Mouse (Mus musculus): ENCODE data around the gene Ntrk2.

The Ntrk2 gene

DNA sequence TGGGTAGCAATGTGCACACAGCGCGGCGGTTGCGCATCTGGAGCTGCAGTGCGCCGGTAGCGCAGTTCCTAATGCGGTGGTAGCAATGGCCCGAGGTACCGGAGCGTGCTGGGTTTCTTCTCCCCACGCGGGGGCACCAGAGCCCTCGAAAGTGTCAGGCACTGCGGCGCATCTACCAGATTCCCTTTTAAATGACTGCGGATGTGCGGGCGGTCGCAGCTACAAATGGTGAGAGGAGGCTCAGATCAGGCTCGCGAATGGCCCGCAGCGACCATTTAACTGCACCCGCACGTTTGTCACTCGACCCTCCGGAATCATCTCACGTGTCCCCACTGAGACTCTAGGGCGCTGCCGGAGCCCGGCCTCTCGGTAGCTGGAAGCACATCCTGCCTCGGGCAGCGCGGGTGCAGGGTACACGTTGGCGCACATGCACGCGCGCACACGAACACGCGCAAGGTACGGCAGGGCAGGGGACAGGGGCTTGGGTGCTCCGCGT, at the start of gene Ntrk2:
Ntrk2 (plus strand) TSS at position 173 of the 496 bp plus-strand sequence.
- peak; percentile 59 for DNase-seq (ENCODE audit: low spot score)

DNA sequence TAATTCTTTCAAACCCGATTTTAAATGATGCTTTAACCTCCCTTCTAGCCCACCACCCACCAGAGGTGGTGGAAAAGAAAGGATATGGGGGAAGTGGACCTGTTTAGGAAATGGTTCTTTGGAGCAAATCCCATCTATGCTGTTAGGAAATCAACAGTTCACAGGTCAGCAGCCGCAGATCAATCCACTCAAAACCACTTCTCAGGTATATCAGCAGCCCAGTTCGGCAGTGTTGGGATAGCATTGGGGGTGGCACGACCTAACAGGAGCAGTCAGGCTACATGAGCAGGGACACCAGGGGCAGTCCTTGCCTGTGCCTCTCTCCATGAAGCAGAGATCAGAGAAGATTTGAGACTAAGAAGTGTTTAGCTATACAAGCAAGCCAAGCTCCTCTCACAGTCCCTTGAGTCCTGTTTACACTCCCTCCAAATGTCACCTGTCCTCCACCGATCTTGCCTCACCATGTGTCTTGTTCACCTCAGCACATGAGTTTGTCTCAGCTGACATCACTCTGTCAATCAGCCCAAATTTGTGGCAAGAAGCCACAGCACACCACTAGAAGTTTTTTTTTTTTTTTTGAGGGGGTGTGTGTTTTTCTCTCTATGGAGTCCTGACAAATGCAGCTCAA, 45.3 kb upstream of the Ntrk2 start:
- DNase-seq (ENCODE audit: low spot score), result no peak

DNA sequence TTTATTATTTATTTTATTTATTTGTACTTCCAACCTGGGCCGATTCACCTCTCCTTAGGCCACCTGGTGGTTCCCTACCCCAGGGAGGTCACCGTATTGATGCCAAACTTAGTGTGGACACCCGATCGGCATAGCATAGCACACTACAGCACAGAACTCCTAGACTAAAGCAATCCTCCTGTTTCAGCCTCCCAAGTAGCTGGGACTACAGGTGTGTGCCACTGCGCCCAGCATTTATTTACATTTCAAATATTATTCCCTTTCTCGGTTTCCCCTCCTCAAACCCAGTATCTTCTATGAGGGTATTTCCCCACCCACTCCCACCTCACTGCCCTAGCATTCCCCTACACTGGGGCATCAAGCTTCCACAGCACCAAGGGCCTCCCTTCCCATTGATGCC, 38.1 kb upstream of the Ntrk2 start:
- DNase-seq (ENCODE audit: low spot score), result no peak

DNA sequence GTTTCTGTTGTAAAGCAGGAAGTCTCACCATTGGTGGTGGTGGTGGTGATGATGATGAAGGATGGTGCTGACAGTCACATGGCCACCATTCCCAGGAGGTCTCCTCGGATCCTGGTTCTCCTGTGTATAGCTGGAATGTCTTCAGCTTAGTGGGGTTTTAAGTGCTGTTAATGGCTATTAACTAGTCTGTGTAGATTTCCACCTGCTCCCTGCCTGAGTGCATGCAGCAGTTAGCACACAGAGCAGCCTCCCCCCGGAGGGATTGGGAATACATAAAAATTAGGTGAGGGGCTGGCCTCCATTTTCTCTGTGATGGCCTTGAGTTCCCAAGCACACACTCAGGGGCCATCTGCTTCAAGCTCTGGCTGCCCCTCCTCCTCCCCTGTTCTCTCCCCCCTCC, 36.9 kb upstream of the Ntrk2 start:
- DNase-seq (ENCODE audit: low spot score), result no peak

DNA sequence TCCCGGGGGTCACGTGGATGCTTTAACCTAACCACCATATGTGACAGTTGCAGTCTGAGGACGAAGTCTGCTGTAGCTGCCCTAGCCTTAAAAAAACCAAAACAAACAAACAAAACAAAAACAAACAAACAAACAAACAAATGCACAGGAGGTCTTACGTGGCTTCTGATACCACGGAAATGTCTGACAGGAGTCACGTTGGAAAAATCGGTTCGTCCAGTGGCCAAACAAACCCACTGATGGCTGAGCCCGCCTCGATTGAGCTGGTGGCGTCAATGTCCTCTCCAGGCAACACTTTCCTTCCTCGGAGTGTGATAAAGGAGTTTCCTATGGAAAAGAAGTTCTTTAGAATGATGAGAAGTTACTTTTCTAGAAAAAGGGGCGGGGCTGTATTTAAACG, 27.1 kb upstream of the Ntrk2 start:
- no peak for DNase-seq (ENCODE audit: low spot score)

DNA sequence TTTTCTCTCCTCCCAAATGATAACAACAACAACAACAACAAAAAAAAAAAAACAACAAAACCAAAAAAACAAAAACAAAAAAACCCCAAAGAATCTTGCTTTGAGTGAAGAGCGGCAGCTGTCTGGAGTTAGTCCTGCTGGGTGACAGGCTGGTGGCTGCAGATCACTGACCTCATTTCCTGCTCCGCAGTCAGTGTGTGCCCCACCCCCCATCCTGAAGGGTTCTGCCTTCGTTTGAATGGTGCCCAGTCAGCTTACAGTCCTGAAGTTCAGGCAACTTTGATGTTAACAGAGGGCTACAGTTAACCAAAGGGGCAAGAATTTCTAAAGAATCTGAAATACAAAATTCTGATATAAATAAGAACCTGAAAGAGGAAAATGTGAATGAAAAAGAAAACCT, 19.9 kb upstream of the Ntrk2 start:
- no peak for DNase-seq (ENCODE audit: low spot score)

DNA sequence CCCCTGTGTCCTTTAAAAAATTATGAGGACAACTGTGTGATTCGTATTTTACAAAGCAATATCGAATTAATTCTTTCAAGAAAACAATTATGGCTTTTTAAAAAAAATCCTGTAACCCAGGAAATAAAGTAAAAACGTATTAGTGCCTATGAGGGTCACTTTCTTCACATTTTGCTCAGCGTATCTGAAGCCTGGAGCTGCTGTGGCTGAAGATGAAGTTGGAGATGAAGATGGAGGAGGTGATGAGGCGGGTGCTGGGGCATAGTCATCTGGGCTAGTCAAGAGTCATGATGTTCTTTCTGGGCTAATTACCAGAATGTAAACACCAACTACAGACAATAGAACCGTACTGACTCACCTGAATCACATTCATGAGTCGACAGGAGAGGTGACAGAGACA, 15.6 kb upstream of the Ntrk2 start:
- DNase-seq (ENCODE audit: low spot score), result no peak

DNA sequence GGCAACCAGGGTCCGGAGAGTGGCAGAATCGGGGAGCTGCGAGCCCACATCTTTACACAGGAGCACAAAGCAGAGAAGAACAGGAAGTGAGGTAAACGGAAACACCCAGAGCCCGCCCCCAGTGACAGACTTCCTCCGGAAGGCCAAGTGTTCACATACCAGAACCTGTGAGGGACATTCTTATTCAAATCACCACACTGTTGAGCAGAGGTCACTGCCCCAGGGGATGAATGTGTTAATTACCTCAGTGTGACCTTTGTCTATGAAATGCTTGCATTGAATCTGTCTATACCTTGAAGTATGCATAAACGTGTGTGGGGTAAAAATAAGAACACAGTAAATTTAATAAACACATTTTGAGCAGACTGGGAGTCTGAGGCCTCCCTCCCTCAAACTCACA, 9.0 kb upstream of the Ntrk2 start:
- DNase-seq (ENCODE audit: low spot score), result no peak

DNA sequence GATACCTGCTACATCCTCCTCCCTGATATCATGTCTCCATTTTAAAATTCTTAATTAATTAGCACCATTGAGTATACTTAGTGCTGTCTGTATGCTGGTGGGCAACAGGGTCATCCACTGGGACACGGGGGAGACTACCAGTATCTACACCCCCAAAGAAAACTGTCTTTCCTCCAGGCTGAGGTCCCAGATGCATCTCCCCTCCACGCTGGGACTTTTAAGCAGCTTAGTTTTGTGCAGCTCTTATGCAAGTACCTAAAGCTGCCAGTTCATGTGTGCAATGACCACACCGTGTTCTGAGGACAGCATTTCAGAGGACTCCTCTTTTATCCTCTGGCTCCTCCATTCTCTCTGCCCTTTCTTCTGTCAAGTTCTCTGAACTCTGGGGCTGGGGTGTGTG, 5.1 kb upstream of the Ntrk2 start:
- no peak for DNase-seq (ENCODE audit: low spot score)

DNA sequence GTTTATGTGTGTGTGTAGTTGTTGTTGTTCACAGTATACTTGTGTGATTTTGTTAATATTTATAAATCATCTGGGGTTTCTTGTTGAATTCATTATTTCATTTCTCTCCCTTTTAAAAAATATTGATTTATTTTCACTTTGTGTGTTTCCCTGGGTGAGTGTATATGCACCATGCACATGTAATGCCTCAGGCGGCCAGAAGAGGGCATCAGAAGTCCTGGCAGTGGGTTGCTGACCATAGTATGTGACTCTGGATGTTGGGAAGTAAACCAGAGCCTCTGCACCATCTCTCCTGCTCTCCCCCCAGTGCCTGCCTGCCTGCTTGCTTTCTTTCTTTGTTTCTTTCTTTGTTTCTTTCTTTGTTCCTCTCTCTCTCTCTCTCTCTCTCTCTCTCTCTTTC, 2.5 kb upstream of the Ntrk2 start:
- no peak for DNase-seq (ENCODE audit: low spot score)

DNA sequence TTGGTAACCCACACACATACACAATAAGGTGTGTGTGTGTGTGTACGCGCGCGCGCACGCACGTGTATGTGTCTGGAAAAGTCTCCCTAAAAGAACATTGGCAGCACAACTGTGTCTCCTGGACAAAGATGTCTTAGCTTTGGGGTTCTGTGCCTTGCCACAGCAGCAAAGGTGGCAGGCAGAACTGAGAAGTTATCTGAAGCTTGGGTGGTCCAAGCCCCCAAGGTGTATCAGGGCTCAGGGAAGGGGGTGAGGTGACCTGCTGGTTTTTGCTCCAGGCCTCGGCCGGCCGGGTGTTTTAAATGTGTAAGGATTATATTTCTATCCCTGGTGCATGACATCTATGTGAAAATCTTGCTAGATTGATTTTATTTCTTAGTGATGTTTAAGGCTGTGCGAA, 536 bp upstream of the Ntrk2 start:
- no peak for DNase-seq (ENCODE audit: low spot score)

DNA sequence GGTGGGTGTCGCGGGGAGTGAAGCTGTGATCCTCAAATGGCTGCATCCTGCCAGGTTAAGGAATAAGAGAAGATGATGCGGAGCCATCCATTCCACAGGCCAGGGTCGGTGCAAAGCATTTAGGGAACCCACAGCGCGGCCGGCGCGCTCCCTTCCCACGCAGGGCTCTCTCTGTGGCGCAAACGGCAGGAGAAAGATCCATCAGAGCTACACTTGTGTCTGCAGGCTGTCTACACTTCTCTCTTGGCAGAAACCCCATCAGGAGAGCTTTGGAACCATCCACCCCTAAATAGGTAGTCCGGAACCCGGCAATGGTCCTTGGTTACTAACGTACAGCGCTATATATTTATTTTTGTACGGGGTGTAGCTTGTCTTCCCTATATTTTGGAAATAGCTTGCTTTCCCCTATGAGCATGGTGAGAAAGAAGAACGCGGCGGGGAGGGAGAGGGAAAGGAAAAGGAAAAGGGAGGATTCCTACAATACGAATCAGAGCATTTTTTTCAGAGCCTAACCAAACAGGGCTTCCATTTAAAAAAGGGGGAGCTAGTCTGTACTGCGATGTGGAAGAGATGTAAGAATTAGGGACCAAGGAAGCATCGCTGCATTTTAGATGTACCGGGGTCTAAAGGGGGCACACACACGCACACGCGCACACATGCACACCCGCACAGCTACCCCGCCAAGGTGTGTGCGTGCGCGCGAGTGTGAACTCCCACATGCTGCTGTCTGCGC, 693 bp downstream of the Ntrk2 start:
- DNase-seq (ENCODE audit: low spot score), result no peak

DNA sequence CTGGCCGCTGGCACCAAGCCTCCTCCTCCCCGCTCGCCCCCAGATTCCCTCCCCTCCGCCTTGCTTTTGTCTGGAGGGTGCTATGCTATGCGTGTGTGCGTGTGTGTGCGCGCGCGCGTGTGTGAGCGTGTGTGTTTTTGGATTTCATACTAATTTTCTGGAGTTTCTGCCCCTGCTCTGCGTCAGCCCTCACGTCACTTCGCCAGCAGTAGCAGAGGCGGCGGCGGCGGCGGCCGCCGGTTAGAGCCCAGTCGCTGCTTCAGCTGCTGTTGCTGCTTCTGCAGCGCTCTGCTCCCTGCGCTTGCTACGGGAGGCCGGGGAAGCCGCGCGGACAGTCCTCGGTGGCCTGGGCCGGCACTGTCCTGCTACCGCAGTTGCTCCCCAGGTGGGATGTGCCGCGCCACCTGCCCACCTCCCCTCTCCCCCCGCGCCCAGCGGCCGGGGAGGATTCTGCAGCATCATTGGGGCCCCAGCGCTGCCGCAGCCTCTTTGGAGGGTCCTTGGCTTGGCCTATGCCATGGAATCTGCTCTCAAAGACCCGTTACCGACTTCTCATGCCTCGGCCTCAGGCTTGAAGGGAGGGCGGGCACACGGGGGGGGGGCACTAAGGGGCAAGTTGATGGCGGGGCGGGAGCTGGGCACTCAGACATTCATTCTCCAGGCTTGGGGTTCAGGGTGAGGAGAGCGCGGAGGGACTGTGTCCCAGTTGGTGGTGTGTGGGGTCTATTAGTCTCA, 1.4 kb downstream of the Ntrk2 start:
- peak; percentile 13 for DNase-seq (ENCODE audit: low spot score)

DNA sequence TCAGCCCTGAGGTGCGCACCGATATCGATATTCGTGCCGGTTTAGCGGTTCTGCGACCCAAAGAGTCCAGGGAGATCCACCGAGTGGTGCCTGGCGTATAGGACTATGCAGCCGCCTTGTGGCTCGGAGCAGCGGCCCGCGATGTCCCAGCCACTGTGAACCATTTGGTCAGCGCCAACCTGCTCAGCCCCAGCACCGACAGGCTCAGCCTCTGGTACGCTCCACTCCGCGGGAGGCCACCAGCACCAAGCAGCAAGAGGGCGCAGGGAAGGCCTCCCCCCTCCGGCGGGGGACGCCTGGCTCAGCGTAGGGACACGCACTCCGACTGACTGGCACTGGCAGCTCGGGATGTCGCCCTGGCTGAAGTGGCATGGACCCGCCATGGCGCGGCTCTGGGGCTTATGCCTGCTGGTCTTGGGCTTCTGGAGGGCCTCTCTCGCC, 2.0 kb downstream of the Ntrk2 start:
- no peak for DNase-seq (ENCODE audit: low spot score)

DNA sequence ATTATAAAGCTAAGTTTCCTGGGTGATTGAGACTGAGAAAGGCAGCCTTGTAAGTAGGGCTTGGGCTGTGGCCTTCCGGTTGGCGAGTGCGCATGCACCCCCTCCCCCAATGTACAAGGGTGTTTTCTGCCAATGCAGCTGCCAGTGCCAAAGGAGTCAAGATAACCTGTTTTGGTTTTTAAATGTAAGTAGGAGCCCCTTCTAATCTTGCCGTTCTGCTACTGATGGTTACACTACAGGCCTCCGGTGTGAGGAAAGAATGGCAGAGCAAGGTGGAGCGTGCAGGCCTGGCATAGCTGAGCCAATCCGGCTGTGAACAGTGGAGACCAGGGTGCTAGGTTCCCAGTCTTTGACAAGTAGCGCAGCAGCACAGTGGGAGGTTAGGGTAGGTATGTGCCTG, 3.6 kb downstream of the Ntrk2 start:
- no peak for DNase-seq (ENCODE audit: low spot score)

DNA sequence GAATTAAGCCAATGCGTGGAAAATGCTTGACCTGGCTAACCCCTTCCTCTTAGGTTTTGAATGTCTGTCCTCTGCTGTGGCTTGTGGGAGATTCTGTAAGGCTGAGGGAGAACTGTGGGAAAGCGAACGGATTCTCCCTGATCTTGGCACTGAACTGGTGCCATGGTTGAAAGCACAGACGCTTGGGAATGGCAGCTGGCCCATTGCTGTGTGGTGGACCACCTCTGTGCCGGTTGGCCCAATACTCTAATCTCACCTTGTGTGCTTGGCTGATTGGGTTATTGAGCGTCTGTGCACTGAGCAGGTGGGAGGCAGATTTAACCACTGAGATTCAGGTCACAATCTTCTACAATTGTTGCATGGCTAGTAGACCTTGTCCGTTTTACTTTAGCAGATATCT, 18.4 kb downstream of the Ntrk2 start:
- DNase-seq (ENCODE audit: low spot score), result no peak

DNA sequence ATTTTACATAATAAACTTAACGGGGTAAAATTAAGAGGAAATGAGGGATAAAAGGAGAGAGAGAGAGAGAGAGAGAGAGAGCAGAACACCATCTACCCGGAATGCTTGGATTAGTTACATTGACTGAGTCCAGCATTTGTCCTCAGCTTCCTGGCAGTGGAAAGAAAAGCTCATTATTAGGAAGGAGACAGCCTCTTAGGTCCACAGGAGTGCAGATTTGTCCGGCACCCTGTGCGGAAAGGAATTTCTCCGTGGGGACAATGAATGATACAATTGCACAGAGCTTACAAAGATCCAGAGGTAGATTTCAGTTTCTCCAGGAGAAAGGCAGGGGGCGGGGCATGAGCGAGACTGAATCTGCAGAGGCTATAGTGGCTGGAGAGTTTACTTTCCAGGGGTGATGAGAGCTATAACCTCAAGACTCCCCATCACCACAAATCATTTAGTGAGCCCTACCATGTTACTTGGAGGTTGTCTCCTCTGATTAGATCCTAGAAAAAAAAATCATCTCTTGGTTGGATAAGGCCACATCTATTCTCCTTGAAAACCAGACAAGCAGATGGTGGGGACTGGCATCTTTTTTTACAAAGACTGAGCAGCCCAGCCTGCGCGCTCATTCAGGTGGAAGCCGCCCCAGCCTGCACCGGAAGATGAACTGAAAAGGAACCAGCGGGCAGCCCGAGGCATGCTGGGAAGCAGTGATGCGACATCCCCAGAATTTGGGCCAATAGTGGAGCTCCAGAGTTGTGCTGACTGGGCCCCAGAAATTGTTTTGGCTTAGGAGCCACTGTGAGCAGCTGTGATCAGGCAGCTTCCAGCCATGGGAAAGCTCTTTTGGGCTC, 20.2 kb downstream of the Ntrk2 start:
- no peak for DNase-seq (ENCODE audit: low spot score)

DNA sequence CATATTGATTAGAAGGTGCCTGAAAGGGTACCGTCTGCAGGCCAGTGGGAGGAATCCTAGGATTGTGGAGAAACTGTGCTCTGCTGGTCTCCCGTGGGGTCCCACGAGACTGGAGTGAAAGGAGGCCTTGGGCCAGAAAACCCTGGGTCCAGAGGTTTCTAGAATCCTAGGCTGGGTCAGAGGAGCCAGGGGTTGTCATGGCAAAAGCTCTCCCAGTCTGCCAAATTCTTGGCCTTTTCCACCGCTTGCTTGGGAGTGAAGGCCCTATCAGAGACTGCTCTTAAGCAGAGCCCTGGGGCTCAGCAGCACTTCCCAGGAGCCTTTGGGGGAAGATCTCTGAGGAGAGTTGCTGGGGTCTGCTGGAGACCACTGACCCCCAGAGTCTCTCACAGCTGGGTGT, 25.6 kb downstream of the Ntrk2 start:
- no peak for DNase-seq (ENCODE audit: low spot score)

DNA sequence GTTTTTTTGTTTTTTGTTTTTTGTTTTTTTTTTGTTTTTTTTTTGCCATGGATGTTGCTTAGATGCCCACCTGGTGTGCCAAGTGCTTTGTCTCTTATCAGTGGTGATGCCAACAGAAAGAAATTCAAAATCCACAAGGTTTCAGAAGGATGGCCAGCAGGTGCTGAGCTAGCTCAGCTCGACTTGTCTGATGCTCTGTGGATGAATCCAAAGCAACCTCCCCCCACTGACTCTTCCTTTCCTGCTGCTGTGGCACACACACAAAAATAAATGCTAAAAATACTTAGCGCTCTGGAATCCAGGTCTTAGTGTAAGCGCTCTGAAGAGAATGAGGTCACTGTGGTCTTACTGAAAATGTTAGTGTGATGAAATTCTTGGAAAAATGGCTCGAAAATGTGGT, 28.4 kb downstream of the Ntrk2 start:
- no peak for DNase-seq (ENCODE audit: low spot score)

DNA sequence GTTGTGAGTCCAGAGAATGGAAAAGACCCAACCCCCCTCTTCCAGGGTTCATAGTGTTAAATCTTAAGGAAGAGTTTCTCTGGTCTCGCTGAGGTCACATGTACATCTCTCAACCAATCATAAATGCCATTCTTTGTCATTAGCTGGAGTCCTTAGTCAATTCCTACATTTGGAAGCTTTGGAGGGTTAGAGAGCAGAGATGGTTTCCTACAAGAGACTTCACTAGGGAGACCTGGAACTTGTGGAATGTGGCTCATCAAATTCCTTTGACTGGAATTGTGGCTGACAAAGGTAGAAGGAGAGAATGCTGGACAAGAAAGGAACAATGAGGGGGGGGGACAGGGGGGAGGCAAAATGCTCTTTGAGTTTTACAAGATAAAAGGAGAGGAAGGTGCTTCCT, 30.5 kb downstream of the Ntrk2 start:
- DNase-seq (ENCODE audit: low spot score), result no peak

DNA sequence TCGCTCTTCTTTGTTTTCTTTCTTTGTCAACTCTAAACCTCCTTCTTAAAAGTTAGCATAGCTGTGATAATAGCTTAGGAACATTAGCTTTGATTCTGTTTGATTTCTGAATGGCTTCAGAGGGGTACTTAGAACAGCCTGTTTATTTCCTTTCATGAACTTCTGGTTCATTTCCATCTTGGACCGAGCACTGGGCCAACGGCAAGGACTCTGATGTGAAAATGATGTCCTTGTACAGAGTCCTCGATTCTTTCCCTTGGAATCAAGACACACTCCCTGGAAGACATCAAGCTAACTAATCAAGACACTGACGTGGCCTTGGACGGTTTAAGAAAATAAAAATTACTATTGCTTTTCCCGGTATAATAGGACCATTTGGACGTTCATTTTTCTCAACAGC, 31.7 kb downstream of the Ntrk2 start:
- DNase-seq (ENCODE audit: low spot score), result peak; percentile 37

DNA sequence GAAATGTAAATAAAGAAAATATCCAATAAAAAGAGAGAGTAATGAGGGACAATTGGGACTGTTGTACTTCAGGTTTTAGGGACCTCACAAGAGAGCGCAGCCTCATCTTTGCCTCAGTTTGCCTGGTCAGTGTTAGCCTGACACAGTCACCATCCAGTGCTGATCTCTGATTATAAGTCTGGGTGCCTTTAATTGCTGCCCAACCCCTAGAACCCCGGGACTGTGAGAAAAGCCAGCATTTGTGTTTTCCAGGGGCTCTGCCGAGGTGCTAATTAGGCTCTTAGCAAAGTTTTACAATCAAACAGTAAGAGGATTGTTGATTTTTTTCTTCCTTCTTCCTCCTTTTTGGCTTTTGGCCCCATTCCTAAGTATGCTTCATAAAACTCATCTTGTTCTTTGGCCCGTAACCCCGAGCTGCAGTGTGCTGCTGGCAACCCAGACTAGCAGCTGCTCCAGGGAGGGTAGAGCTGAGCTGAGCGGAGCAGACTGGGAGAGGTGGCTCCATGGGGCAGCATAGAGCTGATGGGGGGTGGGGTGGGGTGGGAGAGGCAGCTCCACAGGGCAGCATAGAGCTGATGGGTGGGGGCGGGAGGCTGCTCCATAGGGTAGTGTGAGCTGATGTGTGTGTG, 34.5 kb downstream of the Ntrk2 start:
- DNase-seq (ENCODE audit: low spot score), result peak; percentile 59

All from testis, postnatal 14 days (tissue).